Mouse (Mus musculus) ovary, postnatal 36 days (tissue): ENCODE data around the gene Mybbp1a.

ENCODE experiments used
- DNase-seq: peaks from one replicate; pipeline ENCODE4 v3.0.0; 2022; ENCODE audit warnings: low spot score, mixed read lengths

Gene Mybbp1a

DNA sequence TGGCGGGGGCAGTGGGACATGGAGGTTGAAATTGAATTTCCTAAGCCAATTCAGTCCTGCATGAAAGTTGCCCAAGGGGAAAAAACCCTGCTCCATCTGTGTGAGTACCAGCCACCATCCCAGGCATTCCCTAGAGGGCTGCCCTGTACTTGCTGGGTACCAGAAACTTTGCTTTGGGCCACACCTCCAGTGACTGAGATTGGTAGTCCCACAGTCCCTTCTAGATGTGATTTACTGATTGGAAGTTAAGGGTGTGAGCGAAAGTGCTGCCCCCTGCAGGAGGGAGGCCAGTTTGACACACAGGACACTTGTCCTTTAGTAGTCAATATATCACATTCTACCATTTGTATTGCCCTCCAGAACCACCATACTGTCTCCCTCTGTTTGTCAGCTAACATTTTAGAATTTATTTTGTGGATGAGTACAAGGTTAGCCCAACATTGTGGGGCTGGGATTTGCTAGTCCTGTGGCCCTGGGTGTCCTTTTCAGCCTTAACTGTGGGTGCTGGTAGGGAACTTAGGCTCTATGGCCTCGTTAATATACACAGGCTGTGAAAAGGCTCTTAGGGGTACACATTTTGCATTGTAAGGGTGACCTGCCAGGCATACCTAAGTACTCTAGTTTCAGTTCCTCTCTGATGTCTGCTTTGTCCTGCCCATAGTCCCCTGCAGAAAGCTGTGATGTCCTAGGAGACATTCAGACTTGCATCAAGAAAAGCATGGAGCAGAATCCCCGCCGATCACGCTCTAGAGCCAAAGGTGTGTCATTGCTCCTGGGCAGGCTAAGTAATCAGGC, 5.4 kb downstream of the Mybbp1a start:
- no peak for DNase-seq

DNA sequence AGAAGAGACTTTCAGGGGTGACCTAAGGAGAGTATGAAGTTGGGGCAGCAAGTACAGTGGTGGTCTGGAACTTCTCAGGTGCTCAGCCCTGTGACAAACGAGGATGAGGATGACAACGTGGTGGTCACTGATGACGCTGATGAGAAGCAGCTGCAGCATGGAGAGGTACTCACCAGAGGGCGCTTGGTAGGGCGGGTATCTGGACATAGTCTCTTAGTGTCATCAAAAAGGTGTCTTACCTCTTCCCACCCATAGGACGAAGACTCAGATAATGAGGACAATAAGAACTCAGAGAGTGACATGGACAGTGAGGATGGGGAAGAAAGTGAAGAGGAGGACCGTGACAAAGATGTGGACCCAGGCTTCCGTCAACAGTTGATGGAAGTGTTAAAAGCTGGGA, 6.3 kb downstream of the Mybbp1a start:
- no peak for DNase-seq

DNA sequence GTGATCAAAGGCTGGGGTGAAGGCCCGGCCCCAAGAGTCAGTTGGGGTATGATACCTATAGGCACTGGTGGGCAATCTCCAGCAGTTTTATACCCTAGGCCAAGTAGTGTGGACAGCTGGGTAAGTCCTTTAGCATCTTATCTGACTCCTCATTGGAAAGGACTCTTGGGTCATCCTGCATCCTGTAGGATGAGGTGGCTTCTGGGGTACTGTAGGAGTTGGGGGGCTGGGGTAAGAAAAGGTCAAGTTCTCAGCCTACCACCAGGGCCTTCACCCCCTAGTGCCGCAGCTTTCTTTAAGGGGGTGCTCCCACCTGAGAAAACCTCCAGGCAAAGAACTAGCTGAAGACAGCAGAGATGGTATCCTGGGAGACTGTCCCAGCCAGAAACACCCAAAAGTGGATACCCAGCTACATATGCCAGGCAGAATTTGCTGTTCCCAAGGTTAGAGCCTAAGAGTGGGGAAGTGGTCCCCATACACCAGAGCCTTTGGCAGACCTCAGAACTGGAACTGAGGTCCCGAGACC, 11.0 kb downstream of the Mybbp1a start:
- no peak for DNase-seq

DNA sequence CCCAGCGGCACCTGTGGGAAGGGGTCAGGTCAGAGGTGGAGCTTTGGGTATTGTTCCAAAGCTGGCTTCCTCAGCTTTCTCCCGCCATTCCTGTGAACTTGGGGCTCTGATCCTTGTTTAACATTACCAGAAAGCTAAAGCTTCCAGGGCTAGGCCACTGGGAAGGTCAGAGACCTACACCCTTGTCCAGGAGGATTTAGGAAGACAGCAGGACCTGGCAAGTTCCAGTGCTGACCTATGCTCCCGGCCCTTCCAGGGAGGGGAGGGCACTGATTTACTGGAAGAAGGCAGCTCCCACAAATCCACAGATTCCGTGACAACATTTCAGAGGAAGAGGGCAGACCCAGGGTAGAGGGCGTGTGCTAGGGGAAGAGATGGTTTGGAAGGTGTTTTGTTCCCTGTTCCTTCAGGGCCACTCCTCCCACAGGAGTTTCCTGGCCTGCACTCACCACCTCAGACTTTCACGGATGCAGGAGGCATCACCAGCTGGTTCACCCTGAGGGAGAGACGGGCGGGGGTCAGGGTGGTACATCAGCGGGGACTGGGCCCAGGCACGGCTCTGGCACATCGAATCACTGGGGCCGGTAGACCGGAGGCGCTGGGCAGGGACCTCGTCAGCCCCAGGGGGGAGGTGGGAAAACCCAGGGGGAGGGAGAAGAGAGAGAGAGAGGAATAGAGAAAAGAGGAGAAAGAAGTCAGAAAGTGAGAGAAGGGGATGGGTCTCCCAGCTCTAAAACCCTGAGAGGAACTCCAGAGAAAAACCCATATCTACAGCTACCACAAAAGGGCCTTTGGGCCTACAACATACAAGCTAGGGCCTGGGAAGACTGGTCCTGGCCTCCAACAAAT, 12.2 kb downstream of the Mybbp1a start:
- no peak for DNase-seq

DNA sequence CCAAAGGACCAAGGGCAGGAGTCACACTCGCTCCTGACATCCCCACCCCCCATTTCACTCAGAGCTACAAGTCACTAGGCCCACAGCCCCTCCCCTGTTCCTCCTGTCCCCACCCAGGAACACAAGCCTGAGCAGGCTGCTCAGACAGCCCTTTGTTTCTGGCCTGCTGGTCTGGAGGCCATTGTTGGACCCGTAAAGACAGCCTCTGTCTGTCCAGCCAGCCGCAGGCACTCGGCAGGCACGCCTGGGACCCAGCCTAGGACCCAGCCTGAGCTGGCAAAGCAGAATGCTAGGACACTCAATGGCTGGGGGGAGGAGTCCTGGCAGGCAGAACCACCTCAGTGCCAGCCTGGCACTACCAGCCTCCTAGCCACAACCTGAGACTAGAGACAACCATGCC, 14.5 kb downstream of the Mybbp1a start:
- no peak for DNase-seq

GRCm38 (mm10) chr11:72457995-72458496, 16.9 kb downstream of the Mybbp1a start:
- no peak for DNase-seq

DNA sequence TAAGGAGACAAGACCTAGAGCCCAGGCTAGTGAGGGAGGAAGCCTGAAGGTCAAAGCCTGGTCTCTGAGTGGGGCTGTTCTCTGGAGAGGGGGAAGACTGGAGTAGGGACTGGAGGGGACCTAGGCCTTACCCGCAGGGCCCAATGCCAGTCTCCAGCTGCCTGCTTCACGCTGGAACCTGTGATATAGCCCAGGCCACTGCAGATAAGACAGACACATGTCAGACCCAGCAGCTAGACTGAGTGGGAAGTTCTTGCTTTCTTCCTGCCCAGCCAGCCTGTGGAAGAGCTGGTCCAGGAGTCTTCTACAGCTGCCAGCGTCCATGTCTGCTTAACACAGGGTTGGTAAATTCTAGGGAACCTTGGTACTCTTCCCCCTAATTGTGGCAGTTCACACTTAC, 17.3 kb downstream of the Mybbp1a start:
- no peak for DNase-seq

DNA sequence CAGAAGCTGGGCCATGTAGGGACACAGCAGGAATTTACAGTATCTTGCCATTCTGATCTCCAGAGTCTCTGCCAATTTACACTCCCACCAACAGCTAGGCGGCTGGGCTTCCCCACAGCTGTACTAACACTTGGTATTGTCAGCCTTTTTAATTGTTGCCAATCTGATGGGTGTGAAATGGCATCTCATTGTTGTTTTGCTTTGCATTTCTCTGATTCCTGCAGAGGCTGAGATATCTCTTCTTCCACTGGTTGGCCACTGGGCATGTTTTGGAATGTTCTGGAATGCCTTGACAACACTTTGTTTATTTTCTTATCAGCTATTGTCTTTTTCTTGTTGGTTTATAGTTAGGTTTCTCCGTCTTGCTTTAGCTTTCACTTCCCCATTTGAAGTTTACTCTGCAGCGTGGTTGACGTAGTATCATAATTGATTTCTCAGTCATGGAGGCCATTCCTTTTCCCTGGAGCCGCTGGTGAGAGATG, 20.4 kb downstream of the Mybbp1a start:
- DNase-seq = no peak

GRCm38 (mm10) chr11:72464821-72465220, 23.7 kb downstream of the Mybbp1a start:
- DNase-seq = no peak

- DNase-seq = no peak
Measured at GRCm38 (mm10) chr11:72465978-72466693, 25.0 kb downstream of the Mybbp1a start.

DNA sequence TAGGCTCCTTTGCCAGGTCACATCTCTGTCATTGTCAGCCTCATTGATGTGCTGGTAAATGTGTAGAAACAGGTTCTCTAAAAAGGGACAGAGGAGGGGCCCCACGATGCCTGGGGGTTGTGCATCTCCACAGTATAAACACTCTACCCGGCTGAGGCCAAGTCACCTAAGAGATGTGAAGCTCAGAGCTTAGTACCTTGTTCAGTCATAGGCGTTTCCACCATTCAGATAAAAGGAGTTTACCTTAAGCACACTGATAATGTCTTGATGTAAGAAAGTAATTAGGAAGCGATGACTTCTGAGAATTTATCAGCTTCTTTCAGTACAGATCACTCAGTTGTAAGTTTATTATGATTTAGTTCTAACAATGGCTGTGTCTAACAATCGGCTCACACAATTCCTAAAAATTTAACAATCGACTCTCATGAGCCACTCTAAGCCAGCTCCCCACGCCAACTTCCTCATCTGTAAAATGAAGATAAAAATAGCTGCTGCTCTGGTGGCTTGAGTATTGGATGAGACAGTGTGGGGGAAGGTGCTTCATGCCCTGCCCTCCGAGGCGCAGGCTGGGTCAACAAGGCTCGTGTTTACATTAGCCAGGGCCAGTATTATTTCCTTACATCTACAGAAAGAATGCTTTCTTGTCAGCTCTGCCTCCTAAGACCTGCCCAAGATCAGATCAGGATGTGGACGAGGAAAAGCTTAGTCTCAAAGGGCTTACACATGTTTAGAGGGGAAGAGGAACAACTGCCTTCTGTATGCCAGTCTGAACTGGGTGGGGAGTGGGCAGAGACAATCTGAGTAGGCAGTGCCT, 25.7 kb downstream of the Mybbp1a start:
- peak; percentile 36 for DNase-seq

- no peak for DNase-seq
Measured at GRCm38 (mm10) chr11:72468525-72468924, 27.4 kb downstream of the Mybbp1a start.

DNA sequence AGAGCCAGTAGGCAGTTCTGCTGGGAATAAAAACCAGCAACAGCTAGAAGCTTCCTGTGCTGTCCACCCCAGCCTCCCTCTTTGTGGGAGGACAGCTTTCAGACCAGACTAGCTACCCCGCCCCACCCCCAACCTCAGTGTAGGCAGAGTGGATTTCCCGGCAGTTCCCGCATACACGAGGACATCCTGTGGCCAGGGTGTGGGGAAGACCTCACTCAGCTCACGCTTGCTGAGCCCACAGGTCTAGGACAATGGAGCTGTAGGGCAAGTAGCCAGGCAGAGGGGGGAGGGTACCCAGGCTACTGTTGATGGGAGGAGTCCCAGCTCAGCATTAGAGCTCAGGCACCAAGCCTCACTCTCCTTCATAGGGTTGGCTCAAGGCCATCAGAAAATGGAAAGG, 28.1 kb downstream of the Mybbp1a start:
- DNase-seq = peak; percentile 74

DNA sequence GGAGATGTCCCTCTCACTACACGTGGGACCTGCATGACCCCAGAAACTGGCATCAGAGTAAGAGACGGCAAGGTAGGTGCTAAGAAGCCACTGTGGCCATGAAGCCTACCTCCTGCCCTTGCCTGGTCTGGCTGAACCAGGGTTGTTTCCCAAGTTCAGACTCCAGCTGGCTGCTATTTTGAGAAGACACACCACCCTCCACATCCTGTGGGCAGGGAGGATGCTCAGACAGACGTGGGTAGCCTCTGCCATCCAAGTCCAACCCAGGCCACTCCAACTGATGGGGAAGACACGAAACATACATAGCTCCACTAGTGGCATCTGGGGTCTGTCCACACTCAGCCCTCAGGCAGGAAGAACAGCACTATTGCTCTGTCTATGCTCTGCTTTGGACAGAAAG, 28.8 kb downstream of the Mybbp1a start:
- no peak for DNase-seq

GRCm38 (mm10) chr11:72471381-72471780, 30.2 kb downstream of the Mybbp1a start:
- DNase-seq = no peak

DNA sequence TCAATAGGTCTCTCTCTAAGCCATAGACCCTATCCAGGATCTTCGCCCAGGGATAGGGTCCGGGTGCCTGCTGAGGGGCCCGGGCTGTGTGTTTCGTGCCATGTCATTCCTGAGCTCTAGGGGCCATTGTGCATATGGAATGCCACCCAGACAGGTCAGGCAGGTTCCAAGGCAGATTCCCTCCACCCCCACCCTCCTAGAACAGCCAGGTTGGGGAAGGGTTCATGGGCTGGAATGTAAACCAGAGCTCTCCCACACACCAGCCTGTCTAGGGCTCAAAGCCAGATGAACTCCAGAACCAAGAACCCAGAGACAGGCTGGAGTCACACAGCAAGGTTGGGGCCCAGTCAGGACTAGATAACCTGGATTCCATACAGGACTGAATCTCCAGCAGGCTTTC, 32.4 kb downstream of the Mybbp1a start:
- DNase-seq = no peak

- no peak for DNase-seq
Measured at GRCm38 (mm10) chr11:72474926-72475325, 33.8 kb downstream of the Mybbp1a start.

- no peak for DNase-seq
Measured at GRCm38 (mm10) chr11:72475408-72475807, 34.3 kb downstream of the Mybbp1a start.

DNA sequence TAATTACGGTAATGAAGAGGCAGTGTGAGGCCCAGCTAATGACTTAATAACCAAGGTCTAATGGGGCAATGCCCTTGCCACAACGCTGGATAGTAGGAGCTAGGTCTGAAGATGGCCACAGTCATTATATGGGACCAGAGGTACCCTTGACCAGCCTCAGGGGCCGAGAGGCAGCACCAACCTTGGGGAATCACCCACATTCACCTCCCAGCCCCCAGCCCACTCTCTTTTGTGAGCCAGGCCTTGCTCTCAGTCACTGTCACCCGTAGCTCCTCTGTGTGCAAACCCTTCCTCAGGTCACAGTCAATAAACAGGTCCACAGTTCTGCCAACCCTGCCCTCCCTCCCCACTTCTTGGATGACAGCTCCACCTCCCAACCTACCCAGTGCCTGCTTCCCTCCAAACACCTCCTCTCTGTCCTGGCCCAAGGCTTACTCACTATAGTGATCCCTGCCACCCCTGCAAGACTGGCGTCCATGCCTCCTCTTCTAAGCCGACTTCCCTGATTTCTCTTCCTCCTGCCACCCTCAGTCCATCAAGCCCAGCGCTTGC, 35.0 kb downstream of the Mybbp1a start:
- no peak for DNase-seq

- no peak for DNase-seq
Measured at GRCm38 (mm10) chr11:72477182-72477581, 36.0 kb downstream of the Mybbp1a start.

- DNase-seq = no peak
Measured at GRCm38 (mm10) chr11:72477653-72478052, 36.5 kb downstream of the Mybbp1a start.
